Mouse (Mus musculus) liver, adult 2 months (tissue): Measurements from ENCODE around the gene Mn1. TPM values are rescaled to one million over a fixed set of nuclear protein-coding genes. Genes with fewer than 3 reads are reported as not detected.

Source experiments
- DNase-seq: peaks from one replicate; pipeline ENCODE4 v3.0.0-alpha.2; 2011; ENCODE audit warnings: low read depth, low spot score; ENCODE audit errors: extremely low read depth
- H3K27ac ChIP-seq: fragments of 200-500 bp; replicated peaks from 2 replicates; pipeline ENCODE4 v1.5.1; 2012; ENCODE audit warnings: low read depth, mild to moderate bottlenecking, control low read depth, inconsistent platforms, low read length; ENCODE audit not compliant: insufficient read depth
- H3K27me3 ChIP-seq: fragments of 200-500 bp; 2 replicates; pipeline ENCODE4 v1.6.1; 2012; ENCODE audit warnings: mild to moderate bottlenecking, moderate library complexity, low read length, inconsistent platforms; ENCODE audit not compliant: control insufficient read depth, insufficient read depth
- H3K36me3 ChIP-seq: fragments of 200-500 bp; 2 replicates; pipeline ENCODE4 v1.6.1; 2012; ENCODE audit warnings: low read length, inconsistent platforms; ENCODE audit not compliant: control insufficient read depth, insufficient read depth
- H3K4me1 ChIP-seq: fragments of 200-500 bp; 2 replicates; pipeline ENCODE4 v1.6.1; 2011; ENCODE audit warnings: low read length; ENCODE audit not compliant: control insufficient read depth, insufficient read depth
- H3K4me3 ChIP-seq: fragments of 200-500 bp; 2 replicates; pipeline ENCODE4 v1.5.1; 2011; ENCODE audit warnings: low read depth, mild to moderate bottlenecking, control low read depth, low read length, moderate library complexity; ENCODE audit not compliant: insufficient read depth
- H3K79me2 ChIP-seq: fragments of 200-500 bp; 2 replicates; pipeline ENCODE4 v1.6.1; 2012; ENCODE audit warnings: inconsistent platforms, mild to moderate bottlenecking, low read length, moderate library complexity; ENCODE audit not compliant: control insufficient read depth, insufficient read depth
- H3K9ac ChIP-seq: fragments of 200-500 bp; 2 replicates; pipeline ENCODE4 v1.6.1; 2012; ENCODE audit warnings: low read depth, mild to moderate bottlenecking, control low read depth, inconsistent platforms, low read length
- CTCF ChIP-seq: fragments of 200-500 bp; IDR thresholded peaks from 2 replicates; pipeline ENCODE4 v1.5.1; 2011; ENCODE audit warnings: low read depth, low read length, control low read depth
- POLR2A ChIP-seq: fragments of 200-500 bp; IDR thresholded peaks from 2 replicates; pipeline ENCODE4 v1.6.1; 2011; ENCODE audit warnings: low read length, control low read depth; ENCODE audit not compliant: insufficient read depth; ENCODE audit errors: extremely low read depth
- WGBS: fragments of 180-500 bp; shearing (Covaris S2); methylation state at CpG from one replicate; pipeline ENCODE4 v1.1.7; 2018; 5-methylcytosine and 5-hydroxymethylcytosine counted together
- polyA plus RNA-seq: library from polyadenylated mRNA; depleted of rRNA; stranded (reverse); fragments of >200 nt; gene quantifications from 2 replicates; pipeline ENCODE4 v1.2.3, GENCODE M21; 2012
- total RNA-seq: library from RNA; depleted of rRNA; stranded (reverse); fragments of >200 nt; gene quantifications from 2 replicates; pipeline ENCODE4 v1.2.3, GENCODE M21; 2014

Mn1 gene
- total and polyA plus RNA-seq, 2 experiments, result 3.4 to 7.3 TPM

GRCm38 (mm10) chr5:111418202-111419120 is 1.3 kb downstream of the Mn1 start:
- 43% methylated on average over 63 of the region's 63 CpGs for WGBS
- H3K4me1 ChIP-seq, result peaks cover 2% of the 10 kb centered on the region; the same call in 1 of the 2 replicates
- H3K36me3 ChIP-seq, result peaks cover 18% of the 10 kb centered on the region
- TF ChIP-seq CTCF (no peak), POLR2A (no peak)
- H3K4me3 ChIP-seq, result peak overlapping the region; percentile 93; the same call in 1 of the 2 replicates
- peak overlapping the region; percentile 59 for H3K9ac ChIP-seq
- H3K27me3 ChIP-seq, result no peaks in the 10 kb centered on the region
- H3K27ac ChIP-seq, result 0 out of 2 replicates have a peak overlapping the region, but pooled peaks have one; percentile 21
- H3K79me2 ChIP-seq, result peaks cover 46% of the 10 kb centered on the region
- no peak for DNase-seq

DNA sequence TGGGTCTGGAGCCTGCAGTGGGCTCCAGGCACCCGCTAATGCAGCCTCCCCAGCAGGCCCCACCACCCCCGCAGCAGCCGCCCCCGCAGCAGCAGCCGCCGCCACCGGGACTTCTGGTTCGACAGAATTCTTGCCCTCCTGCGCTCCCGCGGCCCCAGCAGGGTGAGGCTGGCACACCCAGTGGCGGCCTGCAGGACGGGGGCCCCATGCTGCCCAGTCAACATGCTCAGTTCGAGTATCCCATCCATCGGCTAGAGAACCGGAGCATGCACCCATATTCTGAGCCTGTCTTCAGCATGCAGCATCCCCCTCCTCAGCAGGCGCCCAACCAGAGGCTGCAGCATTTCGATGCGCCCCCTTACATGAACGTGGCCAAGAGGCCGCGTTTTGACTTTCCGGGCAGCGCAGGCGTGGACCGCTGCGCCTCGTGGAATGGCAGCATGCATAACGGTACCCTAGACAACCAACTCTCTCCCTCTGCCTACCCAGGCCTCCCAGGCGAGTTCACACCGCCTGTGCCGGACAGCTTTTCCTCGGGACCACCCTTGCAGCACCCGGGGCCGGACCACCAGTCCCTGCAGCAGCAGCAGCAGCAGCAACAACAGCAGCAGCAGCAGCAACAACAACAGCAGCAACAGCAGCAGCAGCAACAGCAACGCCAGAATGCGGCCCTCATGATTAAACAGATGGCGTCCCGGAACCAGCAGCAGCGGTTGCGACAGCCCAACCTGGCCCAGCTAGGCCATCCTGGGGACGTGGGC is 2.1 kb downstream of the Mn1 start:
- no peak for DNase-seq
- H3K4me1 ChIP-seq, result peaks cover 5% of the 10 kb centered on the region
- H3K9ac ChIP-seq, result no peak overlapping the region
- peaks cover 18% of the 10 kb centered on the region for H3K36me3 ChIP-seq
- H3K79me2 ChIP-seq, result peaks cover 46% of the 10 kb centered on the region
- H3K4me3 ChIP-seq, result no peak overlapping the region
- no peak overlapping the region for H3K27ac ChIP-seq
- WGBS, result 78% methylated on average over 42 of the region's 42 CpGs
- no peaks in the 10 kb centered on the region for H3K27me3 ChIP-seq
- TF ChIP-seq POLR2A, result no peak
- no peak for TF ChIP-seq CTCF

GRCm38 (mm10) chr5:111420011-111420691 is 3.0 kb downstream of the Mn1 start:
- H3K4me1 ChIP-seq, result peaks cover 5% of the 10 kb centered on the region
- H3K36me3 ChIP-seq, result peaks cover 18% of the 10 kb centered on the region
- 78% methylated on average over 55 of the region's 56 CpGs for WGBS
- H3K27me3 ChIP-seq, result no peaks in the 10 kb centered on the region
- peaks cover 50% of the 10 kb centered on the region for H3K79me2 ChIP-seq
- TF ChIP-seq CTCF, result no peak
- no peak for TF ChIP-seq POLR2A
- H3K9ac ChIP-seq, result no peak overlapping the region
- no peak overlapping the region for H3K4me3 ChIP-seq
- no peak for DNase-seq
- no peak overlapping the region for H3K27ac ChIP-seq

- WGBS, result 97% methylated on average over 22 of the region's 22 CpGs
- peaks cover 5% of the 10 kb centered on the region for H3K4me1 ChIP-seq
- H3K4me3 ChIP-seq, result no peak overlapping the region
- DNase-seq, result no peak
- H3K27me3 ChIP-seq, result no peaks in the 10 kb centered on the region
- TF ChIP-seq CTCF (no peak), POLR2A (no peak)
- peaks cover 18% of the 10 kb centered on the region for H3K36me3 ChIP-seq
- no peak overlapping the region for H3K27ac ChIP-seq
- peaks cover 53% of the 10 kb centered on the region for H3K79me2 ChIP-seq
- H3K9ac ChIP-seq, result no peak overlapping the region
Measured at GRCm38 (mm10) chr5:111420896-111421295, 3.7 kb downstream of the Mn1 start.

- Histone ChIP-seq H3K27ac (no peak overlapping the region), H3K9ac (no peak overlapping the region), H3K27me3 (no peaks in the 10 kb centered on the region), H3K79me2 (peaks cover 57% of the 10 kb centered on the region), H3K4me1 (peaks cover 5% of the 10 kb centered on the region), H3K36me3 (peaks cover 18% of the 10 kb centered on the region), H3K4me3 (no peak overlapping the region)
- WGBS, result 97% methylated on average over 15 of the region's 15 CpGs
- DNase-seq, result no peak
- TF ChIP-seq POLR2A, result no peak
- no peak for TF ChIP-seq CTCF
Measured at GRCm38 (mm10) chr5:111421424-111421823, 4.3 kb downstream of the Mn1 start.
